Mouse (Mus musculus) forebrain, embryonic 14.5 days (tissue): ENCODE data around the gene Pdgfra. TPM values are rescaled to one million over a fixed set of nuclear protein-coding genes. Genes with fewer than 3 reads are reported as not detected.

Experiments
- ATAC-seq: fragments of 200-750 bp; cut with Nextera tagmentation; 2 replicates; pipeline ENCODE4 v1.8.0; 2017; ENCODE audit warnings: mild to moderate bottlenecking, moderate library complexity
- DNase-seq: peaks from one replicate; pipeline ENCODE4 v3.0.0-alpha.2; 2015; ENCODE audit warnings: low spot score
- H3K27ac ChIP-seq: fragments of 300-500 bp; sonication (generic); 2 replicates; pipeline ENCODE4 v1.5.1; 2014; ENCODE audit warnings: low read depth, mild to moderate bottlenecking, control low read depth, low read length, moderate library complexity
- H3K27me3 ChIP-seq: fragments of 300-500 bp; sonication (generic); replicated peaks from 2 replicates; pipeline ENCODE4 v1.6.1; 2014; ENCODE audit warnings: low read length, control low read depth, mixed read lengths; ENCODE audit not compliant: control insufficient read depth, insufficient read depth
- H3K36me3 ChIP-seq: fragments of 300-500 bp; sonication (generic); 2 replicates; pipeline ENCODE4 v1.6.1; 2014; ENCODE audit warnings: low read length, control low read depth; ENCODE audit not compliant: control insufficient read depth, insufficient read depth
- H3K4me1 ChIP-seq: fragments of 300-500 bp; sonication (generic); 2 replicates; pipeline ENCODE4 v1.6.1; 2014; ENCODE audit warnings: antibody characterized with exemption, low read length, control low read depth; ENCODE audit not compliant: control insufficient read depth, insufficient read depth
- H3K4me2 ChIP-seq: fragments of 300-500 bp; sonication (generic); 2 replicates; pipeline ENCODE4 v1.6.1; 2014; ENCODE audit warnings: mild to moderate bottlenecking, control low read depth, low read length
- H3K4me3 ChIP-seq: fragments of 300-500 bp; sonication (generic); 2 replicates; pipeline ENCODE4 v1.5.1; 2014; ENCODE audit warnings: low read depth, low read length, control low read depth
- H3K9ac ChIP-seq: fragments of 300-500 bp; sonication (generic); 2 replicates; pipeline ENCODE4 v1.6.1; 2014; ENCODE audit warnings: mild to moderate bottlenecking, low read length, control low read depth, moderate library complexity
- H3K9me3 ChIP-seq: fragments of 300-500 bp; sonication (generic); replicated peaks from 2 replicates; pipeline ENCODE4 v1.6.1; 2016; ENCODE audit warnings: low read length, control low read depth, mixed read lengths; ENCODE audit not compliant: control insufficient read depth
- WGBS: fragments of 180-500 bp; shearing (Covaris S2); extraction: QIAGEN DNeasy Blood & Tissue Kit; methylation state at CpG from one replicate; pipeline ENCODE4 v1.1.7; 2014; 5-methylcytosine and 5-hydroxymethylcytosine counted together
- polyA plus RNA-seq: library from polyadenylated mRNA; unstranded; fragments of >200 nt; fragmentation: Nextera tagmentation; extraction: Ambion mirVana; gene quantifications from 2 replicates; pipeline ENCODE4 v1.2.1, GENCODE M21; 2014

Gene Pdgfra
- 7.0 and 10.9 TPM in 2 replicates for polyA plus RNA-seq

DNA sequence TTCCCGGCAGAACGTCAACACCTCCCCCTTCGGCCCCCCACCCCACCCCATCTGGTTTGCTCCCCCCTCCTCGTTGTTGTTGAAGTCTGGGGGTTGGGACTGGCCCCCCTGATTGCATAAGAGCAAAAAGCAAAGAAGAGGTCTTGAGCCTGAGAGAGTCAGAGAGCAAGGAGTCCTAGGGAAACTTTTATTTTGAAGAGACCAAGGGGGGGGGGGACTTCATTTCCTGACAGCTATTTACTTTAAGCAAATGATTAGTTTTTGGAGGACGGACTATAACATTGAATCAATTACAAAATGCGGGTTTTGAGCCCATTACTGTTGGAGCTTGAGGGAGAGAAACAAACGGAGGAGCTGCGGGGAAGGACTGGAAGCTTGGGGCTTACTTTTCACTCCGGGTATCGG lies at the start of gene Pdgfra:
Gene Pdgfra (plus strand): TSS at position 272 of the 405 bp plus-strand sequence.
- H3K9ac ChIP-seq, result 0 out of 2 replicates have a peak within 1 kb of the TSS, but pooled peaks have one; percentile 17
- peak within 1 kb of the TSS; percentile 41 for H3K4me2 ChIP-seq
- ATAC-seq (no peak), DNase-seq (peak; percentile 46)
- H3K4me1 ChIP-seq, result peaks cover 17% of the 10 kb centered on the region; the same call in 1 of the 2 replicates
- no peaks in the 10 kb centered on the region for H3K36me3 ChIP-seq
- H3K9me3 ChIP-seq, result no peaks in the 10 kb centered on the region
- H3K27ac ChIP-seq, result no peak within 1 kb of the TSS; the same call in 1 of the 2 replicates
- H3K27me3 ChIP-seq, result peaks cover 78% of the 10 kb centered on the region
- under 1% methylated on average over 10 of the region's 10 CpGs for WGBS
- peak within 1 kb of the TSS; percentile 24 for H3K4me3 ChIP-seq

DNA sequence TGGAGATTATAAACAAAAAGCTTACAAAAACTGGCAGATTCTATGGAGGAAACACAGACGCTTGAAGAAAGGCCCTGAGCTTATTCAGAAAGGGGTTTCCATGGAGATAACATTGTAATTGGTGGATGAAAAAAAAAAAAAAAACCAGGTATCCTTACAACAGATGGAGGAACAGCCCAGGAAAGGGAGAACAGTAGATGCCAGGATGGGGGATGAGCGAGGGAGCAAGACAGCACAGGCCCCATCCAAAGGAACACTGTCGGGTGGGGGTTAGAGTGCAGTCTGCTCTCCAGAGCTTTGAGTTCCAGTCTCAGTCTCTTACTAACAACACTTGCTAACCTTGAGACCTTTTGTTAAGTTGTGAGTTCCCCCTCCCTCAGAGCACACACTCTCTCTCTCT lies 45.6 kb upstream of the Pdgfra start:
- Histone ChIP-seq H3K4me2 (no peak overlapping the region), H3K4me3 (no peak overlapping the region), H3K27ac (no peak overlapping the region), H3K9ac (no peak overlapping the region), H3K36me3 (no peaks in the 10 kb centered on the region), H3K27me3 (no peaks in the 10 kb centered on the region), H3K9me3 (no peaks in the 10 kb centered on the region), H3K4me1 (no peaks in the 10 kb centered on the region)
- no peak for ATAC-seq
- WGBS, result 55% methylated on average over 3 of the region's 3 CpGs
- peak; percentile 28 for DNase-seq

DNA sequence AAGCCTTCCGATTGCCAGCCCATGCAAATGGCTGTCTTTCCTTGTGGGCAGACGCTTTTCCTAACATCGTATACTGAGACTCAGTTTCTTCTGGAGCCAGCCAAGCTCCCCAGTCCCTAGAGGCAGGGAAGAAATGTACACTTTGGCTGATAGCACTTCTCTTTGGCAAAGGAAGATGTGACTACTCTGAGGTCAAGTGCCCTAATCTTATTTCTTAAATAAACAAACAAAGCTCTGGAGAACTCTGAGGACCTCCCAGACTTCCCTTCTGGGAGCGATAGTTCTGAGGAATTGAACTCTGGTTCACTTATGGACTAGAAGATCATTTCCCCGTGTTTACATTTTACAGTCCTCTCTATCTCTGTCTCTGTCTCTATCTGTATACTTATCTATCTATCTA lies 42.7 kb upstream of the Pdgfra start:
- H3K9ac ChIP-seq, result no peak overlapping the region
- no peak overlapping the region for H3K4me3 ChIP-seq
- H3K36me3 ChIP-seq, result no peaks in the 10 kb centered on the region
- 78% methylated on average over 5 of the region's 5 CpGs for WGBS
- H3K27ac ChIP-seq, result no peak overlapping the region
- H3K4me2 ChIP-seq, result no peak overlapping the region
- ATAC-seq, result no peak
- no peaks in the 10 kb centered on the region for H3K27me3 ChIP-seq
- H3K9me3 ChIP-seq, result no peaks in the 10 kb centered on the region
- no peak for DNase-seq
- no peaks in the 10 kb centered on the region for H3K4me1 ChIP-seq

DNA sequence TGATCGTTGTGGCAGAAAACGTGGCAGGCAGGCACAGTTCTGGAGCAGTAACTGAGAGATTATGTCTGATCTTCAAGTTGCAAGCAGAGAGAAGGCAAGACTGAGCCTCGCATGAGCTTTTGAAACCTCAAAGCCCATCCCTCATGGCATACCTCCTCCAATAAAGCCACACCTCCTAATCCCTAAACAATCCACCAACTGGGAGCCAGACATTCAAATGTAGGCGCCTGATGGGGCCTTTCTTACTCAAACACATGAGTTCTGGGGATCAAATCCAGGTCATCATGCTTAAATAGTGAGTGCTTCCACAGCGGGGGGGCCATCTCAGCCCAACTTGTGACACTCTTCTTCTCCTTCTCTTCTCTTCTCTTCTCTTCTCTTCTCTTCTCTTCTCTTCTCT lies 40.3 kb upstream of the Pdgfra start:
- DNase-seq (no peak), ATAC-seq (no peak)
- H3K27ac ChIP-seq, result no peak overlapping the region
- H3K27me3 ChIP-seq, result no peaks in the 10 kb centered on the region
- no peak overlapping the region for H3K4me2 ChIP-seq
- no peaks in the 10 kb centered on the region for H3K36me3 ChIP-seq
- WGBS, result 54% methylated on average over 5 of the region's 5 CpGs
- H3K9ac ChIP-seq, result no peak overlapping the region
- H3K4me3 ChIP-seq, result no peak overlapping the region
- H3K9me3 ChIP-seq, result no peaks in the 10 kb centered on the region
- H3K4me1 ChIP-seq, result no peaks in the 10 kb centered on the region

DNA sequence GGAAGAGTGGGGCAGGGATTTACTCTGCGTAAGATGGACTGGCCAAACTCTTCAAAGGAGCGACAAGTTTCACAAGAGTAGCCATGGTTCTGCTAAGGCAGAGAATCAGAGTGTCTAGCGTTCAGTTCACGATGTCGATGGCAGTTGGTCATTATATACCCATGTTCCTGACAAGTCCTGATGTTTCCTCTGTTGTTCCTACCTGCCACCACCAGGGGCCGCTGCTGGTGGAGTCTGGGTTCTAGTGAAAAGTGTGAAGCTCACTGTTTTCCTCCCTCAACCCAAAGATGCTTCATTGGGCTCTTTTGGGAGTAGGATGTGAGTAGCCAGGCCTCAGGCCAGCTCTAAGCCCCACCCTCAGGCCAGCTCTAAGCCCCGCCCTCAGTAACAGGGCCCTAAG lies 33.3 kb upstream of the Pdgfra start:
- H3K4me3 ChIP-seq, result no peak overlapping the region
- no peak overlapping the region for H3K4me2 ChIP-seq
- no peak overlapping the region for H3K9ac ChIP-seq
- ATAC-seq, result no peak
- no peaks in the 10 kb centered on the region for H3K9me3 ChIP-seq
- H3K27me3 ChIP-seq, result no peaks in the 10 kb centered on the region
- 67% methylated on average over 7 of the region's 7 CpGs for WGBS
- H3K4me1 ChIP-seq, result no peaks in the 10 kb centered on the region
- no peaks in the 10 kb centered on the region for H3K36me3 ChIP-seq
- H3K27ac ChIP-seq, result no peak overlapping the region
- DNase-seq, result no peak

DNA sequence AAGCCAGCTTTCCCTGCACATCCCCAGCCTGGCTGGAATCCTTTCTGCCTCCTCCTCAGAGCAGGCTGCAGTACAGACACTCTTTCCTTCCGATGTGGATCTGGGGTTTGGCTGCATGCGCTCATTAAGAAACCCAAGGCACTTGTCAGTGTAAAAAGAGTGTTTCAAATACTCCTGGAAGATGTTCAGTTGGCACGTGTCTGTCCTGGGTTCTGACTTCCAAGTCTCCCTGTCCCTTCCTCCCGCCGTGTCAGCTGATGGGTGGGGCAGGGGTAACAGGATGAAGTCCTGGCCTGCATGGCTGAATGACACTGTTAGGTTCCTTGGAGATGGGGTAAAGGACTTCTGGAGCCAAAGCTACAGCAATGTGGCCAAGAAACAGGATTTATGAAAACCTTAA lies 30.4 kb upstream of the Pdgfra start:
- no peak overlapping the region for H3K9ac ChIP-seq
- no peak overlapping the region for H3K4me3 ChIP-seq
- H3K36me3 ChIP-seq, result no peaks in the 10 kb centered on the region
- WGBS, result 47% methylated on average over 5 of the region's 5 CpGs
- peak; percentile 38 for DNase-seq
- H3K4me2 ChIP-seq, result no peak overlapping the region
- no peaks in the 10 kb centered on the region for H3K4me1 ChIP-seq
- H3K27me3 ChIP-seq, result no peaks in the 10 kb centered on the region
- no peak for ATAC-seq
- H3K27ac ChIP-seq, result peak overlapping the region; percentile 33; the same call in 1 of the 2 replicates
- no peaks in the 10 kb centered on the region for H3K9me3 ChIP-seq

DNA sequence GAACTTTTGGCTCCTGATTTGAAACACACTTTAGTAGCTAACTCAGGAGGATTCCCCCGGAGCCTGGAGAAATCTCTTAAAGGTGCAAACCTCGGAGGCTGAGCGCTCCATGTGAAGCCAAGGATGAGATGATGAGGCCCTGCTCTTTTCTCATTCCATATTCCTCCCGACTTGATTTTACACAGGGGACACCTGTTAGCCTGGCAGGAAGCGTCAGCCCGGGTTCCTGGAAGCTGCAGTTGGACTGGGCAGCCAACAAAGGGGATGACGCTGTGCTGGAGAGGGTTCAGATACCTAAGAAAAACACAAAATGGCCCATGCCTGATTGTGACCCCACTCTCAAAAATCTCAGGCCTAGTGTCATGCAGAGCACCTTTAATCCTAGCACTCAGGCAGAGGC lies 17.4 kb upstream of the Pdgfra start:
- Histone ChIP-seq H3K9ac (no peak overlapping the region), H3K36me3 (no peaks in the 10 kb centered on the region), H3K27ac (no peak overlapping the region), H3K27me3 (peaks cover 3% of the 10 kb centered on the region; the same call in 1 of the 2 replicates), H3K9me3 (no peaks in the 10 kb centered on the region), H3K4me3 (no peak overlapping the region), H3K4me2 (no peak overlapping the region), H3K4me1 (no peaks in the 10 kb centered on the region)
- WGBS, result 85% methylated on average over 7 of the region's 7 CpGs
- ATAC-seq (no peak), DNase-seq (no peak)

DNA sequence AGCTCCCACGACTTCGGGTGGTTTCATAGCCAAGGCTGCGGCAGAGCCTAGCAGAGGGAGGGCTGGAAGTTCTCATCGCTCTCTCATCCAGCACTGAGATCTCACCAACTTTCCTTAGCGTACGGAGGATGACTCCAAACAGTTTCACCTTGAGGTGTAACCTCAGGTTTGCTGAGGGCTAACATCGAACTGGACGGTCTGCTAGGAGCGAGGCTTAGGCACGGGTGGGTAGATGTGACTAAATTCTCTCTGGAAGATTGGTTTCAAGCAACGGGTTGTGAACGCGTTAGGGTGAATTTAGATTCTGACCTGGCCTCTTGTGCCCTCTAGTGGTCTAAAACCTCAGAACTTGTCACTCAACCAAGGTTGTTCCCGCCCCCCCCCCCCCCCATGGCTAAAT lies 9.0 kb upstream of the Pdgfra start:
- H3K9ac ChIP-seq, result no peak overlapping the region
- no peaks in the 10 kb centered on the region for H3K36me3 ChIP-seq
- H3K4me2 ChIP-seq, result peak overlapping the region; percentile 39
- H3K9me3 ChIP-seq, result no peaks in the 10 kb centered on the region
- WGBS, result 6% methylated on average over 14 of the region's 14 CpGs
- H3K4me3 ChIP-seq, result no peak overlapping the region
- DNase-seq, result peak; percentile 88
- peaks cover 46% of the 10 kb centered on the region for H3K27me3 ChIP-seq
- ATAC-seq, result peak; percentile 34; the same call in 1 of the 2 replicates
- no peaks in the 10 kb centered on the region for H3K4me1 ChIP-seq
- no peak overlapping the region for H3K27ac ChIP-seq

DNA sequence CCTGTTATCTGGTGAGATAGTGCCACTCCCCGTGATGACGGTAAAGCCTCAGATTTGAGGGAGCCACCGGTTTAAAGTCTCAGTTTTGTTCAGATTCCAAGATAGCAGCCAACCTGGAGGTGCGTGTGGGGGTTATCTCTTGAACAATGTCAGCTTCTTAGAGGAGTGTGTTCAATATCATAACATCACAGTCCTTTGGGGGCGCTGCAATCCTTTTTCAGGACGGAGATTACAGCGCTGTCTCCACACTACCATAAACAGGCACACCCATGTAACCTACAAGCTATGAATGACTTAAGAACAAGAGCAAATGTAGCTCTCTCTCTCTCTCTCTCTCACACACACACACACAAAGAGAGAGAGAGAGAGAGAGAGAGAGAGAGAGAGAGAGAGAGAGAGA lies 8.3 kb upstream of the Pdgfra start:
- Histone ChIP-seq H3K9me3 (no peaks in the 10 kb centered on the region), H3K36me3 (no peaks in the 10 kb centered on the region), H3K9ac (no peak overlapping the region), H3K4me2 (no peak overlapping the region), H3K4me3 (no peak overlapping the region), H3K27ac (no peak overlapping the region), H3K27me3 (peaks cover 53% of the 10 kb centered on the region), H3K4me1 (no peaks in the 10 kb centered on the region)
- DNase-seq (no peak), ATAC-seq (0 out of 2 replicates have a peak, but pooled peaks have one; percentile 23)
- WGBS, result 41% methylated on average over 7 of the region's 7 CpGs
